Mouse (Mus musculus) spleen, adult 2 months (tissue): ENCODE measurements around the gene Blcap. TPM values are rescaled to one million over a fixed set of nuclear protein-coding genes. Genes with fewer than 3 reads are reported as not detected.

Experiments
- DNase-seq, 2 experiments: peaks; one replicate each; pipeline versions ENCODE4 v3.0.0 to v3.0.0-alpha.2; 2012 to 2021; ENCODE audit warnings: low spot score in 2 of 2, low read depth in 1 of 2
- H3K27ac ChIP-seq: fragments of 200-500 bp; 2 replicates; pipeline ENCODE4 v1.5.1; 2012; ENCODE audit warnings: low read length, inconsistent platforms; ENCODE audit not compliant: insufficient read depth
- H3K27me3 ChIP-seq: fragments of 200-500 bp; 2 replicates; pipeline ENCODE4 v1.6.1; 2012; ENCODE audit warnings: mild to moderate bottlenecking, moderate library complexity, low read length, inconsistent platforms; ENCODE audit not compliant: control insufficient read depth, insufficient read depth
- H3K36me3 ChIP-seq: fragments of 200-500 bp; 2 replicates; pipeline ENCODE4 v1.6.1; 2012; ENCODE audit warnings: mild to moderate bottlenecking, low read length, inconsistent platforms; ENCODE audit not compliant: control insufficient read depth, insufficient read depth
- H3K4me1 ChIP-seq: fragments of 200-500 bp; 2 replicates; pipeline ENCODE4 v1.6.1; 2011; ENCODE audit warnings: inconsistent platforms; ENCODE audit not compliant: control insufficient read depth, insufficient read depth, insufficient read length
- H3K4me3 ChIP-seq: fragments of 200-500 bp; 2 replicates; pipeline ENCODE4 v1.5.1; 2011; ENCODE audit warnings: mild to moderate bottlenecking, inconsistent platforms; ENCODE audit not compliant: insufficient read depth, insufficient read length; ENCODE audit errors: extremely low read depth
- CTCF ChIP-seq: fragments of 200-500 bp; IDR thresholded peaks from 2 replicates; pipeline ENCODE4 v1.5.1; 2011; ENCODE audit warnings: mild to moderate bottlenecking, inconsistent platforms; ENCODE audit not compliant: insufficient read depth, insufficient read length, insufficient replicate concordance; ENCODE audit errors: extremely low read depth
- POLR2A ChIP-seq: fragments of 200-500 bp; IDR thresholded peaks from 2 replicates; pipeline ENCODE4 v1.6.1; 2011; ENCODE audit warnings: low read depth, low read length, inconsistent platforms
- WGBS: fragments of 180-500 bp; shearing (Covaris S2); methylation state at CpG from one replicate; pipeline ENCODE4 v1.1.7; 2018; 5-methylcytosine and 5-hydroxymethylcytosine counted together
- polyA plus RNA-seq: library from polyadenylated mRNA; depleted of rRNA; stranded (reverse); fragments of >200 nt; gene quantifications from 2 replicates; pipeline ENCODE4 v1.2.3, GENCODE M21; 2012; rRNA removed

The Blcap gene
- 17.1 and 18.7 TPM in 2 replicates for polyA plus RNA-seq

DNA sequence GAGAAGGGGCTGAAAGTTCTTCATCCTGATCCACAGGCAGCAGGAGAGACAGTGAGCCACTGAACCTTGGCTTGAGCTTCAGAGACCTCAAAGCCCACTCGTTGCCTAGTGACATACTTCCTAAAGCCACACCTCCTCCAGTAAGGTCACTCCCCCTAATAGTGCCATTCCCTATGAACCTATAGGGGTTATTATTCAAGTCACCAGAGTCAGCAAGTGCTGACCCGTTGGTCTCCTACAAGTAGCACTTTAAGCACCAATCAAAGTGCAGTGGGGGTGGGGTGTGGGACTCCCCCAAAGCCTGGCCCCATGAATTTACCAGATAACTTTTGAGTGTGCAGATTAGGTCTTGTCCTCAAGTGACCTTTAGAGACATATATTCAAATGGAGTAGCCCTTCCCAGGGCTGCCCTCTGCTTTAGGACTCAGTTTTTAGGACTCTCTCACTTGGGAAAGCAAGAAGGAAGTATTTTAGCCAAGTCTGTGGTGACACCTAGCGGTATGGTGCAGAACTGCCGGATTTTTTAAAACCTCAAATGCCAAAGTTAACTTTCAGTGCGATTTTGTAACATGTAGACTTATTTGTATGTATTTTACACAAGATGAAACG is at the start of gene Blcap:
Gene Blcap (minus strand): TSS at position 51 of the 609 bp plus-strand sequence.
- H3K4me3 ChIP-seq: no peak within 1 kb of the TSS
- no peak within 1 kb of the TSS for H3K27ac ChIP-seq

DNA sequence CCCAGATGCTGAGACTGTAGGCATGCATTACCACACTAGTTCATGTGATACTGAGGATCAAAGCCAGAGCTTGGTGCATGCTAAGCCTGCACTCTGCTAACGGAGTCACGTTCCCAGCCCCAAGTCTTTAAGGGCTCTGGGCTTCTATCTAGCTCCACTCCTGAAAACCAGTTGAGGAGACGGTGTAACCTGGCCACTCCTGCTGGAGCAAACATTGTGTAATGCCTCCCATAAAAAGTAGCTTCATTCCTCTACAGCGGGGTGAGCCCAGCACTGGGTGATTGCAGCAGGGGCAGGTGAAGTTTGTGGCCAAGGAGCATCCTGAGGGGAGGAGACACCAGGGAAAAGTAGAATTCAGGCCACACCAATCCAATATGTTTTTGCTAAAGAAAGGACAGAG is 47.3 kb upstream of the Blcap start:
- TF ChIP-seq POLR2A: no peak
- TF ChIP-seq CTCF: no peak
- WGBS: 90% methylated on average over 4 of the region's 4 CpGs
- Histone ChIP-seq H3K4me3 (no peak overlapping the region), H3K27me3 (no peaks in the 10 kb centered on the region), H3K36me3 (no peaks in the 10 kb centered on the region), H3K4me1 (peaks cover 4% of the 10 kb centered on the region; the same call in 1 of the 2 replicates), H3K27ac (no peak overlapping the region)
- DNase-seq: no peak

More for the DNA sequence above, at the start of gene Blcap:
- H3K27me3 ChIP-seq: no peaks in the 10 kb centered on the region
- H3K4me1 ChIP-seq: peaks cover 8% of the 10 kb centered on the region; the same call in 1 of the 2 replicates
- 10% methylated on average over 6 of the region's 6 CpGs for WGBS
- no peak for TF ChIP-seq POLR2A
- peak; percentile 43; the same call in 1 of the 2 replicates for TF ChIP-seq CTCF
- DNase-seq: peak; percentile 26 to 28
- H3K36me3 ChIP-seq: no peaks in the 10 kb centered on the region

DNA sequence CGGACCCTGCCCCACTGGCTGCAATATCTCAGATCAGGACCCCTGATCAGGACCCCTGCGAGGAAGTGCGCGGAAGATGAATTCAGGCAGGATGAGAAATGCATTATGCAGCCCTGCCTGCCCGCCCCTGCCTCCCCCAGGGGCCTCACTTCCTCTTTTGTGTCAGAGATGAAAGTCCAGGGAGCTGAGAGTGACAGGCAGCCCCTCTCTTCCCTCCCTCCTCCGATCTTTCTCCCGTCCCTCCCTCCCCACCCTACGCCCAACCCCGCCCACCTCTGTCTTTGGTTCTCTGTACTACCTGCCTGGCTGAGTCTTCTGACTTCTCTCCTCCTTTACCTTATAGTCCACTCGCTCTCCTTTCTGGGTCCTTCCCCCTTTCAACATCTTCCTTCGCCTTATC is 42.9 kb upstream of the Blcap start:
- 6% methylated on average over 9 of the region's 11 CpGs for WGBS
- no peaks in the 10 kb centered on the region for H3K36me3 ChIP-seq
- no peak overlapping the region for H3K27ac ChIP-seq
- TF ChIP-seq POLR2A (no peak), CTCF (no peak)
- DNase-seq: peak; percentile 5 to 31
- peaks cover 4% of the 10 kb centered on the region; the same call in 1 of the 2 replicates for H3K4me1 ChIP-seq
- no peak overlapping the region for H3K4me3 ChIP-seq
- H3K27me3 ChIP-seq: no peaks in the 10 kb centered on the region

DNA sequence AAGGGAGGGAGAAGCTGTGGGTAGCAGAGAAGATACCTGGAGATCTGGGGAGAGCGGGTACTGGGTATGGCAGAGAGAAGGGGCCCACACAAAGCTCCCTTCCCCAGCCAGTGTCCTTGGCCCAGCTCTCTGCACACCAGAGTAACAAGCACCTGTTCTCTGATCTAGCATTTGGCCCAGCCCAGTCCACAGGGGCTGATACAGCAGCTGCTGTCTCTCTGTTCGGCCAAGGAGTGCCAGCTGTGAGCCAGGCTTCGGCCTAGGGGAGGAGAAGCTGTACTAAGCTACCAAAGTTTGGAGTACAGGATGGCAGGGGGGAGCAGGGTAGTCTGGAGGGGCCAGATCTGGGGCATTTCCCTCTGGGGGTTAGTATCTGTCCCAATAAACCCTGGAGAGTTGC is 40.7 kb upstream of the Blcap start:
- Histone ChIP-seq H3K4me1 (peaks cover 4% of the 10 kb centered on the region; the same call in 1 of the 2 replicates), H3K27me3 (no peaks in the 10 kb centered on the region), H3K27ac (no peak overlapping the region), H3K36me3 (no peaks in the 10 kb centered on the region), H3K4me3 (no peak overlapping the region)
- TF ChIP-seq CTCF (no peak), POLR2A (no peak)
- WGBS: 84% methylated on average over 3 of the region's 3 CpGs
- DNase-seq: no peak

DNA sequence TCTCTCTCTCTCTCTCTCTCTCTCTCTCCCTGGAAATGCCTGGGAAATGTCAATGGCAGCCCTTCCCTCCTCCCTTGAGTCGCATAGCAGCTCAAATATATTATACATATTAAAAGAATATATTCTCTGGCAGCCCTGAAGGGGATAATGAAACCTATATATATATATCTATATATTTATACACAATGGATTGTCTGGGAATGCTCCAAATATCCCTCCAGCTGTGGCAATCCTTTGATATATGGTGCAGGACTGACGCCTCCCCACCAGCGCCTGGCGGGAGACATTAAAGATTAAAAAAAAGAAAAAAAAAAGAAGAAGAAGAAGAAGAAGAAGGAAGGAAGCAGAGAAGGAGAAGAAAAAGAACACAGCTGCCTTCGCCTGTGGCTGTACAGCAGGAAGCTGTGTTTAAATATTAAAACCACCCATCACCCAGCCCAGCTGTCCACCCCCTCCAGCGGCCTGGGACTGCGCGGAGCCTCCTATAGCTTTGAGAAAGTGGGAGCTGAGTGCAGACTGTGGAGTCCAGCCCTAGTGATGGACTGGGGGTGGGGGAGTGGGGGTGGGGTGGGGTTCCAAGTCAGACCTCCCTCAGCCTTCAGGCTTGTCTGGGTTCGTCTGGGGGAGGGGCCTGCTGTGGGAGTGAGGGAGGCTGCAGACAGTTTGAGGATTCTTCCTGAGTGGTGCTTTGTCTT is 36.6 kb upstream of the Blcap start:
- no peak for TF ChIP-seq POLR2A
- no peak for TF ChIP-seq CTCF
- Histone ChIP-seq H3K4me3 (no peak overlapping the region), H3K4me1 (no peaks in the 10 kb centered on the region), H3K27ac (no peak overlapping the region), H3K36me3 (no peaks in the 10 kb centered on the region), H3K27me3 (no peaks in the 10 kb centered on the region)
- WGBS: 17% methylated on average over 9 of the region's 9 CpGs
- DNase-seq: no peak

DNA sequence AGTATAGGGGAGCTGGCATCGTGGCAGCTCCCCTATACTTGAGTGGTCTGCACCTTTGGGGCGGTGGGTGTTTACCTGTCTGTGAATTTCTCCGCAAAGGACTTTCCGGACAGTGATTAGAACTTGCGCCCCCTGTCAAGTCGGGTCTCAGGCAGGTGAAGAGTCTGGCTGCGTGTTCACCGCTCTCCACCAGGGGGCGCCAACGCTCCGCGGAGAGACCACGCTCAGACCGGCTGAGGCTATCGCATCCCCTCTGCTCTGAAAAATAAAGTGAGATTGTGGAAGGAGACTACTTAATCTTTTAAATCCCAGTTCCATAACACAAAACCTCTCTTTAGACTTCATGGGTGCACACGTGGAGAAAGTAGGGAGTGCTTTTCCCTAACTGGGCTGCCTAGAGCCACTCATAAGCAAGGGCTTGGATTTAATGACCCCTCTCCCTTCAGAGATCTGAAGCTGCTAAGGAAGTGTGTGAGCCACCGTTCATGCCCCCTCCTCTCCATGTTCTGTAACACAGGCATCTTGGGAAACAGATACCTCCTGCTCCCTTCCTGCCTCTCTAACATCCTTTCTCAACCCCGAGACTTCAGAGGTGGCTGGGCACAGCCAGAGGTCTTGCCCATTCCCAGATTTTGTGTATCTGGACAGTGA is 34.1 kb upstream of the Blcap start:
- Histone ChIP-seq H3K36me3 (no peaks in the 10 kb centered on the region), H3K4me3 (no peak overlapping the region), H3K4me1 (no peaks in the 10 kb centered on the region), H3K27ac (no peak overlapping the region), H3K27me3 (no peaks in the 10 kb centered on the region)
- TF ChIP-seq CTCF (peak; percentile 99), POLR2A (no peak)
- 9% methylated on average over 18 of the region's 18 CpGs for WGBS
- peak; percentile 9 to 73 for DNase-seq
